Mouse (Mus musculus): Measurements from ENCODE around the gene Prdm1. TPM values are rescaled to one million over a fixed set of nuclear protein-coding genes. Genes with fewer than 3 reads are reported as not detected.

Prdm1 gene
- polyA plus RNA-seq, 1 experiment from 2014 or later = 1.9 TPM

- Histone ChIP-seq H3K27ac (replicated peaks; ENCODE audit: low read depth, low read length) (no peak overlapping the region), H3K9me3 (replicated peaks; ENCODE audit: control insufficient read depth, low read length) (no peaks in the 10 kb centered on the region), H3K36me3 (replicated peaks; ENCODE audit: control insufficient read depth, insufficient read depth, low read depth, low read length) (no peaks in the 10 kb centered on the region), H3K4me2 (ENCODE audit: low read depth, low read length) (no peak overlapping the region), H3K9ac (replicated peaks; ENCODE audit: low read length) (no peak overlapping the region), H3K27me3 (ENCODE audit: control insufficient read depth, insufficient read depth, low read length) (no peaks in the 10 kb centered on the region), H3K4me1 (ENCODE audit: control insufficient read depth, insufficient read depth, low read length) (no peaks in the 10 kb centered on the region), H3K4me3 (ENCODE audit: low read depth, low read length) (no peak overlapping the region)
- 91% methylated on average over 4 of the region's 4 CpGs for WGBS
- ATAC-seq (replicated peaks; ENCODE audit: insufficient number of reproducible peaks, low FRiP score, low TSS enrichment, low read depth) (no peak), DNase-seq (ENCODE audit: low spot score) (no peak)
These were observed 92.3 kb downstream of the Prdm1 start for GRCm38 (mm10) chr10:44435956-44436355.

- H3K27ac ChIP-seq (replicated peaks; ENCODE audit: low read depth, low read length) = no peak overlapping the region
- H3K36me3 ChIP-seq (replicated peaks; ENCODE audit: control insufficient read depth, insufficient read depth, low read depth, low read length) = no peaks in the 10 kb centered on the region
- H3K4me2 ChIP-seq (ENCODE audit: low read depth, low read length) = no peak overlapping the region
- no peaks in the 10 kb centered on the region for H3K9me3 ChIP-seq (replicated peaks; ENCODE audit: control insufficient read depth, low read length)
- no peak overlapping the region for H3K4me3 ChIP-seq (ENCODE audit: low read depth, low read length)
- no peaks in the 10 kb centered on the region for H3K27me3 ChIP-seq (ENCODE audit: control insufficient read depth, insufficient read depth, low read length)
- DNase-seq (ENCODE audit: low spot score) = no peak
- H3K4me1 ChIP-seq (ENCODE audit: control insufficient read depth, insufficient read depth, low read length) = no peaks in the 10 kb centered on the region
- WGBS = 78% methylated on average over 6 of the region's 6 CpGs
- no peak for ATAC-seq (replicated peaks; ENCODE audit: insufficient number of reproducible peaks, low FRiP score, low TSS enrichment, low read depth)
- H3K9ac ChIP-seq (replicated peaks; ENCODE audit: low read length) = no peak overlapping the region
These were observed 93.6 kb downstream of the Prdm1 start for GRCm38 (mm10) chr10:44434702-44435181.

GRCm38 (mm10) chr10:44432235-44432634 lies 96.1 kb downstream of the Prdm1 start:
- 74% methylated on average over 11 of the region's 11 CpGs for WGBS
- no peak for ATAC-seq (replicated peaks; ENCODE audit: insufficient number of reproducible peaks, low FRiP score, low TSS enrichment, low read depth)
- Histone ChIP-seq H3K36me3 (replicated peaks; ENCODE audit: control insufficient read depth, insufficient read depth, low read depth, low read length) (no peaks in the 10 kb centered on the region), H3K9me3 (replicated peaks; ENCODE audit: control insufficient read depth, low read length) (no peaks in the 10 kb centered on the region), H3K27ac (replicated peaks; ENCODE audit: low read depth, low read length) (no peak overlapping the region), H3K4me1 (ENCODE audit: control insufficient read depth, insufficient read depth, low read length) (no peaks in the 10 kb centered on the region), H3K4me2 (ENCODE audit: low read depth, low read length) (no peak overlapping the region), H3K4me3 (ENCODE audit: low read depth, low read length) (no peak overlapping the region), H3K9ac (replicated peaks; ENCODE audit: low read length) (no peak overlapping the region), H3K27me3 (ENCODE audit: control insufficient read depth, insufficient read depth, low read length) (no peaks in the 10 kb centered on the region)
- DNase-seq (ENCODE audit: low spot score) = no peak

- no peak for DNase-seq (ENCODE audit: low spot score)
- no peak overlapping the region for H3K4me3 ChIP-seq (ENCODE audit: low read depth, low read length)
- no peak overlapping the region for H3K9ac ChIP-seq (replicated peaks; ENCODE audit: low read length)
- H3K27me3 ChIP-seq (ENCODE audit: control insufficient read depth, insufficient read depth, low read length) = no peaks in the 10 kb centered on the region
- no peak for ATAC-seq (replicated peaks; ENCODE audit: insufficient number of reproducible peaks, low FRiP score, low TSS enrichment, low read depth)
- no peaks in the 10 kb centered on the region for H3K9me3 ChIP-seq (replicated peaks; ENCODE audit: control insufficient read depth, low read length)
- H3K27ac ChIP-seq (replicated peaks; ENCODE audit: low read depth, low read length) = no peak overlapping the region
- 89% methylated on average over 4 of the region's 4 CpGs for WGBS
- no peaks in the 10 kb centered on the region for H3K36me3 ChIP-seq (replicated peaks; ENCODE audit: control insufficient read depth, insufficient read depth, low read depth, low read length)
- no peak overlapping the region for H3K4me2 ChIP-seq (ENCODE audit: low read depth, low read length)
- no peaks in the 10 kb centered on the region for H3K4me1 ChIP-seq (ENCODE audit: control insufficient read depth, insufficient read depth, low read length)
These were observed 96.6 kb downstream of the Prdm1 start for GRCm38 (mm10) chr10:44431689-44432088.

GRCm38 (mm10) chr10:44429177-44429888 lies 99.0 kb downstream of the Prdm1 start:
- Histone ChIP-seq H3K9me3 (replicated peaks; ENCODE audit: control insufficient read depth, low read length) (no peaks in the 10 kb centered on the region), H3K4me3 (ENCODE audit: low read depth, low read length) (no peak overlapping the region), H3K4me2 (ENCODE audit: low read depth, low read length) (no peak overlapping the region), H3K4me1 (ENCODE audit: control insufficient read depth, insufficient read depth, low read length) (no peaks in the 10 kb centered on the region), H3K9ac (replicated peaks; ENCODE audit: low read length) (no peak overlapping the region), H3K36me3 (replicated peaks; ENCODE audit: control insufficient read depth, insufficient read depth, low read depth, low read length) (no peaks in the 10 kb centered on the region), H3K27ac (replicated peaks; ENCODE audit: low read depth, low read length) (no peak overlapping the region), H3K27me3 (ENCODE audit: control insufficient read depth, insufficient read depth, low read length) (no peaks in the 10 kb centered on the region)
- WGBS = 89% methylated on average over 14 of the region's 14 CpGs
- DNase-seq (ENCODE audit: low spot score) (no peak), ATAC-seq (replicated peaks; ENCODE audit: insufficient number of reproducible peaks, low FRiP score, low TSS enrichment, low read depth) (no peak)

GRCm38 (mm10) chr10:44427891-44428361 lies 100.4 kb downstream of the Prdm1 start:
- peak; percentile 39 for DNase-seq (ENCODE audit: low spot score)
- H3K27ac ChIP-seq (replicated peaks; ENCODE audit: low read depth, low read length) = no peak overlapping the region
- no peak overlapping the region for H3K9ac ChIP-seq (replicated peaks; ENCODE audit: low read length)
- peak; percentile 44 for ATAC-seq (replicated peaks; ENCODE audit: insufficient number of reproducible peaks, low FRiP score, low TSS enrichment, low read depth)
- H3K4me1 ChIP-seq (ENCODE audit: control insufficient read depth, insufficient read depth, low read length) = no peaks in the 10 kb centered on the region
- WGBS = 47% methylated on average over 12 of the region's 12 CpGs
- no peaks in the 10 kb centered on the region for H3K27me3 ChIP-seq (ENCODE audit: control insufficient read depth, insufficient read depth, low read length)
- H3K36me3 ChIP-seq (replicated peaks; ENCODE audit: control insufficient read depth, insufficient read depth, low read depth, low read length) = no peaks in the 10 kb centered on the region
- H3K4me2 ChIP-seq (ENCODE audit: low read depth, low read length) = no peak overlapping the region
- no peaks in the 10 kb centered on the region for H3K9me3 ChIP-seq (replicated peaks; ENCODE audit: control insufficient read depth, low read length)
- no peak overlapping the region for H3K4me3 ChIP-seq (ENCODE audit: low read depth, low read length)

GRCm38 (mm10) chr10:44427426-44427825 lies 100.9 kb downstream of the Prdm1 start:
- H3K9ac ChIP-seq (replicated peaks; ENCODE audit: low read length) = no peak overlapping the region
- no peaks in the 10 kb centered on the region for H3K27me3 ChIP-seq (ENCODE audit: control insufficient read depth, insufficient read depth, low read length)
- DNase-seq (ENCODE audit: low spot score) (no peak), ATAC-seq (replicated peaks; ENCODE audit: insufficient number of reproducible peaks, low FRiP score, low TSS enrichment, low read depth) (no peak)
- no peaks in the 10 kb centered on the region for H3K36me3 ChIP-seq (replicated peaks; ENCODE audit: control insufficient read depth, insufficient read depth, low read depth, low read length)
- no peak overlapping the region for H3K27ac ChIP-seq (replicated peaks; ENCODE audit: low read depth, low read length)
- H3K4me3 ChIP-seq (ENCODE audit: low read depth, low read length) = no peak overlapping the region
- 94% methylated on average over 11 of the region's 11 CpGs for WGBS
- H3K4me2 ChIP-seq (ENCODE audit: low read depth, low read length) = no peak overlapping the region
- H3K4me1 ChIP-seq (ENCODE audit: control insufficient read depth, insufficient read depth, low read length) = no peaks in the 10 kb centered on the region
- no peaks in the 10 kb centered on the region for H3K9me3 ChIP-seq (replicated peaks; ENCODE audit: control insufficient read depth, low read length)

GRCm38 (mm10) chr10:44425013-44425412 lies 103.3 kb downstream of the Prdm1 start:
- no peak overlapping the region for H3K4me2 ChIP-seq (ENCODE audit: low read depth, low read length)
- DNase-seq (ENCODE audit: low spot score) (no peak), ATAC-seq (replicated peaks; ENCODE audit: insufficient number of reproducible peaks, low FRiP score, low TSS enrichment, low read depth) (no peak)
- H3K36me3 ChIP-seq (replicated peaks; ENCODE audit: control insufficient read depth, insufficient read depth, low read depth, low read length) = no peaks in the 10 kb centered on the region
- H3K27me3 ChIP-seq (ENCODE audit: control insufficient read depth, insufficient read depth, low read length) = no peaks in the 10 kb centered on the region
- no peaks in the 10 kb centered on the region for H3K4me1 ChIP-seq (ENCODE audit: control insufficient read depth, insufficient read depth, low read length)
- H3K27ac ChIP-seq (replicated peaks; ENCODE audit: low read depth, low read length) = no peak overlapping the region
- no peak overlapping the region for H3K9ac ChIP-seq (replicated peaks; ENCODE audit: low read length)
- H3K9me3 ChIP-seq (replicated peaks; ENCODE audit: control insufficient read depth, low read length) = no peaks in the 10 kb centered on the region
- WGBS = 64% methylated on average over 6 of the region's 6 CpGs
- H3K4me3 ChIP-seq (ENCODE audit: low read depth, low read length) = no peak overlapping the region
